Mouse (Mus musculus) adrenal gland, adult (tissue): Measurements from ENCODE around the gene Crybg2.

ENCODE experiments used
- DNase-seq, 2 experiments: peaks; one replicate each; pipeline ENCODE4 v3.0.0; 2022 to 2023; ENCODE audit warnings: low spot score in 1 of 2; ENCODE audit not compliant: inconsistent age in 2 of 2

The Crybg2 gene

GRCm38 (mm10) chr4:134060135-134060865 is at the start of gene Crybg2:
Gene Crybg2 (plus strand): TSS chr4:134060815.
- DNase-seq: no peak

GRCm38 (mm10) chr4:134011450-134012414 is 48.9 kb upstream of the Crybg2 start:
- no peak for DNase-seq

- DNase-seq: no peak
Observed at GRCm38 (mm10) chr4:134012858-134013528, 47.6 kb upstream of the Crybg2 start.

- no peak for DNase-seq
Observed at GRCm38 (mm10) chr4:134016208-134016607, 44.4 kb upstream of the Crybg2 start.

GRCm38 (mm10) chr4:134016767-134017166 is 43.8 kb upstream of the Crybg2 start:
- DNase-seq: no peak

- DNase-seq: no peak
Observed at GRCm38 (mm10) chr4:134017201-134017865, 43.3 kb upstream of the Crybg2 start.

GRCm38 (mm10) chr4:134018038-134018778 is 42.4 kb upstream of the Crybg2 start:
- DNase-seq: no peak

- no peak for DNase-seq
Observed at GRCm38 (mm10) chr4:134018779-134019145, 41.9 kb upstream of the Crybg2 start, which contains the start of gene Lin28a. Gene Lin28a (minus strand): TSS chr4:134018841.

GRCm38 (mm10) chr4:134019210-134019609 is 41.4 kb upstream of the Crybg2 start:
- no peak for DNase-seq

- peak in 1 of 2 experiments; percentile 31 for DNase-seq
Observed at GRCm38 (mm10) chr4:134019641-134020351, 40.8 kb upstream of the Crybg2 start.

GRCm38 (mm10) chr4:134020621-134021020 is 40.0 kb upstream of the Crybg2 start:
- peak; percentile 64 to 92 for DNase-seq

GRCm38 (mm10) chr4:134025802-134026201 is 34.8 kb upstream of the Crybg2 start:
- DNase-seq: no peak

- DNase-seq: peak; percentile 74 to 89
Observed at GRCm38 (mm10) chr4:134035953-134036352, 24.7 kb upstream of the Crybg2 start.

GRCm38 (mm10) chr4:134041317-134042123 is 19.1 kb upstream of the Crybg2 start:
- DNase-seq: peak; percentile 18 to 33

GRCm38 (mm10) chr4:134043041-134043440 is 17.6 kb upstream of the Crybg2 start:
- no peak for DNase-seq

- no peak for DNase-seq
Observed at GRCm38 (mm10) chr4:134047648-134048047, 13.0 kb upstream of the Crybg2 start.

GRCm38 (mm10) chr4:134051912-134052311 is 8.7 kb upstream of the Crybg2 start:
- DNase-seq: no peak

- DNase-seq: no peak
Observed at GRCm38 (mm10) chr4:134052560-134052959, 8.1 kb upstream of the Crybg2 start.

GRCm38 (mm10) chr4:134053538-134053937 is 7.1 kb upstream of the Crybg2 start, which contains the start of gene Zfp683:
Gene Zfp683 (plus strand): TSS chr4:134053838.
- DNase-seq: no peak
